Mouse (Mus musculus) R1 (cell line): Measurements from ENCODE around the gene Gm49425.

Source experiments
- DNase-seq: peaks from one replicate; pipeline ENCODE4 v3.0.0-alpha.2; 2018; ENCODE audit warnings: low read depth, low spot score

Gene Gm49425

DNA sequence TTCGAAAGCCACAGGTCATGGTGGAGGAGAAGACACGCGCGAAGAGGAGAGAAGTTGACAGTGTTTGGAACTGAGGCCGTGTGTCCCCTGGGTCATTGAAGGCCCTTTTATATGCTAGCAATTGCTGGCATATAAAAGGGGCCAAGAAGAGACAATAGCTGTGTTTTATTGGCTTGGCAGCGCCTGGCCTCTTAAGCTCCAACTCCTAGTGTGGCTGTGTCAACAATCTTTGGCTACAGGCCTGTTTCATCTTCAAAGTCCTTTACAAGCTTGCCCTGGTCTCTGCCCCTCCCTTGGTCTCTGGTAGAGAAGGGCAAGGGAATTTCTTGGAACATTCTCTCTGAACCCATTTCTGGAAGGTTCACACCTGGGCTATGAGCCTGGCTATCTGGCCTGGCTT, 25.6 kb downstream of the Gm49425 start, which contains the start of gene Krt83:
Krt83 (minus strand) TSS at position 82 of the 400 bp plus-strand sequence.
- no peak for DNase-seq

DNA sequence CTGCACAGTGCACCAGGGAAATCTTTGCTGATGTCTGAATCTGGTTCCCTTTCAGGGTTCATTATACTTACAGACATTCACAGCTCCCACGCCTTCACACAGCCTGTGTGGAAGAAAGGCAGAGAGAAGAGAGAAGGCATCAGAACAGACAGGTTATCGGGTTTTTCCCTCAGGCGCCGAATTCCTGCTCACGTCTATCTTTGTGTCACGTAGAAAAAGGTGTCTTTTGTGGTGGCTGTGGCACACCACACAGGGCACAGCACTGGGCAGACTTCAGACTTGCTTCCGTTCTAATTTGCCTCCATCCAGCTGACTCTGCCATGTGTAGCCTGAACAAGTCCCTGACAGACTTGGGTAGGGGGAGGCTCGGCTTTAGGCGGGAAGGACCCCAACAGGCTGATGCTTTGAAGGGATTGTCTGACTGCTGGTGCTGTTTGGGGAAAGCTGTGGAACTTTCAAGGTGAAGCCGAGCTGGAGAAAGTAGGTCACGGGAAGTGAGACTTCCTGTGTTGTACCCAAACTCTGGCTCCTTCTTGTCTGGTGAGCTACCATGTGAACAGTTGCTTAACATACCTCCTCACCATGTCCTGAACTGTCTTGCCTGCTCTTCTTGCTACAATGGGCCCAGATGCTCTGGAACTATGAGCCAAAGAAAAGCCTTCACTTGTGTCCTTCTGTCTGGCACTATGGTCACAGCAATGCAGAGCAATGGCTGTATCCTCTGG, 31.0 kb downstream of the Gm49425 start:
- DNase-seq = no peak

DNA sequence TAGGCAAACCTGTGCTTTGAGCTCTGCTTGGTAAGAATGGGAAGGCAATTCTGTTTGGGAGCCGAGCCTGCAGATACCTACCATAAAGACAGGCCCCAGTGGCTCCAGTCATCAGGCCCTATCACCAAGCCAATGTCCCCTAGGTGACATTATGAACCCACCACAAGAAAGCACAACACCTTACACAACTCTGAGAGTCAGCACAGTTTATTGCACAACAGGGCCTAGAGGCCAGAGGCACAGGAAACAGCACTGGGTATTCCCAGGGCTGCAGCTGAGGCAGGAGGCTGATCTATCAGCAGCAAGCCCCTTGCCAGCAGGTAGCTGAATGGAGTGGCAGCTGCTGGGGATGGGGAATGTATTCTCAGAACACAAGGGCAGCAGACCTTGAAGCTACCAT, 32.1 kb downstream of the Gm49425 start:
- no peak for DNase-seq

DNA sequence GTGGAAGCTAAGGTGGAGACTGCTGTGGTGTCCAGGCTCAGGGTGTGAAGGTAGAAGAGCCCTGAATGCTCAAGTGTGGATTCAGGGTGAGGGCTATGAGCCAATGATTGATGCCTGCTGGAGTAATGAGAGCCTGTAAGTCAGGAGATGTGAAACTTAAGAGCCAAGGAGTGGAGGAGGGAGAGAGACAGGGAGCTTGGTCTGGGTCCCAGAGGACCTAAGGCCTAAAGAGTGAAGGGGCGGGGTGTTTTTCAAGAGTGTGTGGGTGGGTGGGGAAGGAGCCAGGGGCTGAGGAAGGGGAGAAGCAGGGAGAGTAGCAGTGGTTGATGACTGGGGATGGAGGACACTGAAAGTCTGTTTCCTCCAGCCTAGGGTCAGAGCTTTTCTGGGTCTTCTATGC, 33.4 kb downstream of the Gm49425 start:
- DNase-seq = no peak

DNA sequence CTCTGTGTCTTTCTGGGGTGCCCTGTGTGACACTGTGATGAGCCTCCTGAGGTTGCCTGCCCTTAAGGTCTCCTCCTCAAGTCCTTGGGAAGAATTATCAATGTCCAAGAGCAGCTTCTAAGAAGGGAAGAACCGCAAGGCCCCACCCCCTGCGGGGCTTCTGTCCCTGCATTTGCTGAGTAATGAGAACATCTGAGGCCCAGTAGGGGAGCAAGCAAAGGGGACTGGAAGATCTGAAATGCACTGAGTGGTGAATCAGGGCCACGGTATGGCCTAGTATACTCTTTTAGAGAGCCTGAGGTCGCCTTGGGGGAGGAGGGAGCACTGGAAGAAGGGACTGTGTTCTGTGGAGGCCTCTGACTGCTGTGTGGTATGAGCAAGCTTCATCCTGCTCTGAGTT, 35.0 kb downstream of the Gm49425 start:
- no peak for DNase-seq

DNA sequence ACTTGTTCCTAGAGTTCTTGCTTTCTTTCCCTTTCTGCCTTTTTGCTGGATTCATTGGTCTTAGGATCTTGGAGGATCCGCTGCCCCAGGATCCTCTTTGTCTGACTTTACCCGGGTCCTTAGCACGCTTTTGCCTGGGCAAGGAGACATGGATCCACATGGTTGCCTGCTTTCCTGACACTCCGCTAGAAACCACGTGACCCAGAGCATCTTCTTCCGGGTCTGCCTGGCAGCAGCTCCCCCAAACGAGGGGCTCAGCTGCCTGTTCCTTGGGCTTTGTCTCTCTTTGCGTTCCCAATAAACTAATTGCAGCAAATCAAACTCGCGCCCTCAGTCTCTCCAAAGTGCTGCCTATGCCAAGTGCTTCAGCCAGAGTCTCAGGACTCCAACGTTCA, 37.4 kb downstream of the Gm49425 start:
- DNase-seq = no peak

DNA sequence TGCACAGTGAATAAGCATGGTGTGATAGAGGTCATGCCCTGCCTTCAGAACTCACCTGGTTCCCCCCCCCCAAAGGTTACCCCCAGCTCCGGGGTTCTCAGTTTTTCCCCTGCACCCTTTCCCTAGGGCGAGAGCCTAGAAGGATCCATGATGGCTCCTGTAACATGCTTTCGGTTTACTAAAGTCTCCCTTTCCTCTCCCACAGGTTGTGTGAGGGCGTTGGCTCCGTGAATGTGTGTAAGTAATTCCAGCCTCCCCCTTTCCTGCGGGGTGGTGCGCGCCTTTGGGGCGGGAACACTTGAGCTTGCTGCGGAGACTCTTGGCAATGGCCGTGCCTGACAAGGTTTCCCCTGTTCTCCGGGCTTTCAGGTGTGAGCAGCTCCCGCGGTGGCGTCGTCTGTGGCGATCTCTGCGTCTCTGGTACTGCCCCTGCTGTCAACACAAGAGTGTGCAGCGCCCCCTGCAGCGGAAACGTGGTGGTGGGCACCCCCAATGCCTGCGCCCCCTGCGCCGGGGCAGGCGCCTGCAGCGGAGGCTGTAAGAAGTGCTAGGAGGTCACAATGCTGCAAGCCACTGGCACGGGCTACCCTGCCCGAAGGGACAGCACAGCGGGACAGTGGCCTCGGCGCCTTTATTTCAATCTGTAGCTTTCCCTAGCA, 37.9 kb downstream of the Gm49425 start:
- DNase-seq = peak; percentile 44

DNA sequence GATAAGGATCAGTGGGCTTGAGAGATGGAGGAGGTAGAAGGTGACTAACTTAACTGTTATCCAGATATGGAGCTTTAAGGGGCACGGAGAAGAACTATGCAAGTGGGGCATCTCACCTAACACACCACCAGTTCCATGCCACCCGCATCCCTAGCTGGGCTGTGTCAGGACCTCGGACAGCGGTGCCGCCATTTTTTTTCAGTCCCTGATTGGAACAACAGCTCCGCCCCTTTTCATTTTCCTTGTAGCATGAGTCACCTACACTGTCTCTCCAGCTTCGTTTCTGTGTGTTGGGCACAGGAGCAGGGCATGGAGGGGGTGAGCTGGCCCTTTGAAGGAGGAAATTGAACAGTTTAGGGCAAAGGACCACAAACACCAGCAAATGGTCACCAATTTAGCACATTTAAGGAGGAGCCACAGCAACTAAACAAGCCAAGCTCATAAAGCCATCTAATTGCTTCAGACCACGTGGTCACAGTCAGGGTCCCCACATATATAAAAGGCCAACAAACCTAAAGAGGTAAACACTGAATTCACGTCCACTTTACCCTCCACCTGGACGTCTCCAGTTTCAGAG, 44.0 kb downstream of the Gm49425 start, which contains the start of gene Krt86:
Krt86 (plus strand) TSS at position 527 of the 577 bp plus-strand sequence.
- peak; percentile 70 for DNase-seq

DNA sequence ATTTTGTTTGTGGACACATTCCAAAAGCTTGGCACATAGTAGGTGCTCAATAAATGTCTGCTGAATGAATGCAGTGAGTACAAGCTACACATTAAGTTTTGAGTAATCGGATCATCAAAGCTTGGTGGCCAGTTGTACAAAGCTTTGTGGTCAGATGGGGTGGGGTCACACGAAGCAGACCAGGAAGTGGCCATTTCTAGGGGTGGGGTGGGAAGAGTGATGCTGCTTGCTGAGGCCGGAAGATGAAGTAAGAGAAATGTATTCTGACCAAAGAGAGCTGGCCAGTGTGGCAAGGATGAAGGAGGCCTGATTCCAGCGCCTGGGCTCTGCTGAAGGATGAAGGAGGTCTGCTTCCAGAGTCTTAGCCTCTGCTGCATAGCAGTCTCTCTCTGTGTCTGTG, 48.0 kb downstream of the Gm49425 start:
- DNase-seq = no peak
